Mouse (Mus musculus): ENCODE results near the gene Pnpo. TPM values are rescaled to one million over a fixed set of nuclear protein-coding genes. Genes with fewer than 3 reads are reported as not detected.

Pnpo gene
- polyA plus RNA-seq (2015; fragmentation: Nextera tagmentation; extraction: Ambion mirVana): 21.7 and 22.8 TPM in 2 replicates

DNA sequence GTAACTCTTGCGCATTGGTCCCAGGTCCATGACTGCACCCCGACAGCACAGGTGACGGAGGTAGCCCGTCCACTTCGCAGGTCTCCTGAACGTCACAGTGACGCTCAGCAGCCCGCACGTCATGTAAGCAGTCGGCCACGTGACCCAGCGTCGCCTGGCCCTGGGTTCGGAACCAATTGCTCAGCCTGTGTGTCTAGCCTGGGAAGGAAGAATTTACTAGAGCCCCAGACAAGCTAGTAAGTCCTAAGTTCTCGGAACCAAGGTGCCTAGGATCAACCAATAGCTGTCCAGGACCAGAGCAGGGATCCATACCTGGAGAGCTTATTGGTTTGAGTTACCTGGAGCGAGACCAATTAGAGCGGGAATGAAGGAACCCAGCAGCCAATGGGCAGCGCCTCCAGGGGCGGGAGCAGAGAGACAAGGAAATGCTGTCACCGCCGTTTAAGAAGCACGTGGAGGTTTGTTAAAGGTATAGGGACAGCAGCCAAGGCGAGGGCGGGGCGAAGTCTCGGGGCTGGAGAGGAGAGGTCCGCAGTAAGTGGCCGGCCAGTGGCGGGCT, at the start of gene Pnpo:
Gene Pnpo, minus strand, starts transcription at position 241 of the 559 bp plus-strand sequence.
- WGBS: under 1% methylated on average over 29 of the region's 29 CpGs
- peak within 1 kb of the TSS; percentile 98 for H3K4me2 ChIP-seq (ENCODE audit: low read length)
- H3K4me3 ChIP-seq (replicated peaks; ENCODE audit: low read length): peak within 1 kb of the TSS; percentile 54
- peak within 1 kb of the TSS; percentile 58 for H3K9ac ChIP-seq (replicated peaks; ENCODE audit: low read depth, low read length)
- no peaks in the 10 kb centered on the region for H3K9me3 ChIP-seq (ENCODE audit: control insufficient read depth, low read length)
- H3K27me3 ChIP-seq (replicated peaks; ENCODE audit: control insufficient read depth, insufficient read depth, low read length): no peaks in the 10 kb centered on the region
- H3K4me1 ChIP-seq (replicated peaks; ENCODE audit: control insufficient read depth, insufficient read depth, low read length): peaks cover 20% of the 10 kb centered on the region
- H3K36me3 ChIP-seq (ENCODE audit: control insufficient read depth, insufficient read depth): no peaks in the 10 kb centered on the region
- peak; percentile 99 for ATAC-seq
- no peak within 1 kb of the TSS for H3K27ac ChIP-seq (ENCODE audit: low read length)

DNA sequence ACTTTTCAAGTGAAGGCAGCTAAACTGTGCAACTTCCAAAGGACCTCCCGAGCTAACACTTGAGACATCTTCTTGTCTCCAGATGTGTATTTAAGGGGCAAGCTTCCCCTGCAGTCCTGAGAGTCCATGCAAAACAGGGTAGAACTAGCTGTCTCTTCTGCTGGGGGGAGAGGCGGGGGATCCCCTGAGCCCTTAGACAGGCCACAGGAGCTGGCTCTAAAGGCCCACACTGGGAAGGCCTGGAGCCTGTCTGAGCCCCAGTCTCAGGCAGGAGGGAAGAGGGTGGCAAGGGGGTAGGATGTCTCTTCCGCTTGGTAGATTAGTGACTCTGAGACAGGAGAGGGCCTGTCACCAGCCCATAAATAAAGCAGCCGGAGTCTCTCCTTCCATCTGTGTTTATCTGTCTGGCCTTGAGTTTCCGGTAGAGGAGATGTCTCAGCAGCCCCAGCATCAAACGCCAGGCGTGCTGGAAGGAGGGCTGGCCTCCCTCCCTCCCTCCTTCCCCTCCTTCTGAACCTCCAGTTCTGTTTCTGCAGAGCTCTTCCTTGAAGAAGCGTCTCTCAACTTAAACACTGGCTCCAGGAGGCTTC, 49.0 kb upstream of the Pnpo start:
- no peak overlapping the region for H3K4me2 ChIP-seq (ENCODE audit: low read length)
- 0 out of 2 replicates have a peak, but pooled peaks cover 3% of the 10 kb centered on the region for H3K27me3 ChIP-seq (replicated peaks; ENCODE audit: control insufficient read depth, insufficient read depth, low read length)
- H3K9ac ChIP-seq (replicated peaks; ENCODE audit: low read depth, low read length): no peak overlapping the region
- H3K36me3 ChIP-seq (ENCODE audit: control insufficient read depth, insufficient read depth): no peaks in the 10 kb centered on the region
- H3K9me3 ChIP-seq (ENCODE audit: control insufficient read depth, low read length): no peaks in the 10 kb centered on the region
- no peak for ATAC-seq
- H3K4me3 ChIP-seq (replicated peaks; ENCODE audit: low read length): no peak overlapping the region
- peaks cover 21% of the 10 kb centered on the region for H3K4me1 ChIP-seq (replicated peaks; ENCODE audit: control insufficient read depth, insufficient read depth, low read length)
- no peak overlapping the region for H3K27ac ChIP-seq (ENCODE audit: low read length)
- 56% methylated on average over 8 of the region's 8 CpGs for WGBS

DNA sequence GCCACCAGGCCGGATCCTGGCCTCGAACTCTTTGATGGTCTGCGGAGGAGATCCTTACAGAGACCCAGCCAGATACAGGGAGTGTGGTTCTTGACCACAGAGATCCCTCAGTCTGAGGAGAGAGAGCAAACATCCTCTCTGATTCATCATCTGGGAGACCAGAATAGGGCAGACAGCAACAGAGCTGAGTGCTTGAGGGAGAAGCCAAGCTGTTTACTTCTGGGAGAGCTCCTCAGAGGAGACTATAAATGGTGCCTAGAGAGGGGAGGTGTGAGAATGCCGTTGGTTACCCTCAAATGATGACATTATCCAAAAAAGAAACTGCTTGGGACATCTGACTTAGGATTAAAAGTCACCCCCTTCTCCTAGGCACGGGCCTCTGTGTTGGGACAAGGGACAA, 47.7 kb upstream of the Pnpo start:
- no peak overlapping the region for H3K9ac ChIP-seq (replicated peaks; ENCODE audit: low read depth, low read length)
- 0 out of 2 replicates have a peak, but pooled peaks cover 5% of the 10 kb centered on the region for H3K27me3 ChIP-seq (replicated peaks; ENCODE audit: control insufficient read depth, insufficient read depth, low read length)
- peaks cover 13% of the 10 kb centered on the region for H3K4me1 ChIP-seq (replicated peaks; ENCODE audit: control insufficient read depth, insufficient read depth, low read length)
- WGBS: 76% methylated on average over 5 of the region's 5 CpGs
- H3K4me3 ChIP-seq (replicated peaks; ENCODE audit: low read length): no peak overlapping the region
- no peak overlapping the region for H3K27ac ChIP-seq (ENCODE audit: low read length)
- no peaks in the 10 kb centered on the region for H3K9me3 ChIP-seq (ENCODE audit: control insufficient read depth, low read length)
- H3K4me2 ChIP-seq (ENCODE audit: low read length): no peak overlapping the region
- H3K36me3 ChIP-seq (ENCODE audit: control insufficient read depth, insufficient read depth): no peaks in the 10 kb centered on the region
- no peak for ATAC-seq

DNA sequence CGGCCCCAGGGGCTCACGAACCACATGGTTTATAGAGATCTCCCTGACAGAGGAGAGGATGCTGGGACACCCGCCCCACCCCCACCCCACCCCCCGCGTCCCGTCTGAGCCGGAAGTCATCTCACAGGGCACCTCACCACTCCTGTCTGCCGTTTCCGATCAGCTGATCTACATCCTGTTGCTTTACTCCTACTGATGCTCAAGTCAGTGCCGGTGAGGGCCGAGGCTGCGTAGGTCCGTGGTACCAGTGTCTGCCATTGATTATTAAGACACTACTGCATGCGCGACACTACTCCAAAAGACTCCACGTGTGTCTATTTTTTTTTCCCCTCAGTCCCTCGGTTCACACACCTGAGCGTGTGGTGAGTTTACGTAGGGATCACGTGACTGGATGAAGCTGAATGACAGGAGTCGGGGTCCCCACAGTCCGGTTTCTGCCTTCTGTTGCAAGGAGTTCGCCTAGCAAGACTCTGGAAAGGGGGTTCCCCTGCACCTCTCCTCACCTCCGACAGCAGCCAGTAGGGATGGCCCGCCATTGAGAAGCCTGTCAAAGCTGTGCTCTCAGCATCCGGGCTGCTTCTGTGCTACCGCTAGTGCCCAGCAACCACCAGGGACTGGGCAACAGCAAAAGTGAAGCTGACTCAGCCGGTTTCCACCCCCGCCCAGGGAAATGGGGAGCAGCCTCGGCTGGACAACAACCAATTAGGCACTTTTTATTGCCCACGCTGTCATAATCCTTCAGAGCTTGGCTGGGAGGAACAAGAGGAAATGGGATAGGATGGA, 44.3 kb upstream of the Pnpo start:
- Histone ChIP-seq H3K36me3 (ENCODE audit: control insufficient read depth, insufficient read depth) (no peaks in the 10 kb centered on the region), H3K27ac (ENCODE audit: low read length) (no peak overlapping the region), H3K4me1 (replicated peaks; ENCODE audit: control insufficient read depth, insufficient read depth, low read length) (peaks cover 12% of the 10 kb centered on the region), H3K4me3 (replicated peaks; ENCODE audit: low read length) (peak overlapping the region; percentile 43), H3K27me3 (replicated peaks; ENCODE audit: control insufficient read depth, insufficient read depth, low read length) (peaks cover 11% of the 10 kb centered on the region), H3K4me2 (ENCODE audit: low read length) (peak overlapping the region; percentile 56), H3K9me3 (ENCODE audit: control insufficient read depth, low read length) (no peaks in the 10 kb centered on the region), H3K9ac (replicated peaks; ENCODE audit: low read depth, low read length) (peak overlapping the region; percentile 45)
- ATAC-seq: peak; percentile 71
- 6% methylated on average over 31 of the region's 31 CpGs for WGBS

DNA sequence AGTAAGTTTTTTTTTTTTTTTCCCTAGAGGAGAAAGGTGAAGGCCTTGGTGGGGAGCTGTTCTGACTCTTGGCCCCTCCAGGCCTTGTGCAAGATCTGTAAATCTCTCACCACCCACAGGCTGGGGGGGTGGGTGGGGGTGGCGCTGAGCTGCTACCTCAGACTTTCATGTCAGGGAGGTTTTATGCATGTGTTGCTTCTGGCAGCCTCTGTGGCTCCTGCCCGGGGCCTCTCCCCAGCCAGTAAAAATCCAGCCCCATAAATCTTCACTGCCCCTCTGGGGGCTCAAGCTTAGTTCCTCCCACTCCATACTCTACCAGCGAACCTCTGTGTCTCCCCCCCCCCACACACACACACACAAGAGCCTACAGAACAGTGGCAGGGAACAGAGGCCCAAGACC, 42.7 kb upstream of the Pnpo start:
- 61% methylated on average over 3 of the region's 3 CpGs for WGBS
- Histone ChIP-seq H3K9me3 (ENCODE audit: control insufficient read depth, low read length) (no peaks in the 10 kb centered on the region), H3K4me1 (replicated peaks; ENCODE audit: control insufficient read depth, insufficient read depth, low read length) (peaks cover 15% of the 10 kb centered on the region), H3K4me2 (ENCODE audit: low read length) (no peak overlapping the region), H3K36me3 (ENCODE audit: control insufficient read depth, insufficient read depth) (no peaks in the 10 kb centered on the region), H3K27ac (ENCODE audit: low read length) (no peak overlapping the region), H3K4me3 (replicated peaks; ENCODE audit: low read length) (no peak overlapping the region), H3K27me3 (replicated peaks; ENCODE audit: control insufficient read depth, insufficient read depth, low read length) (peaks cover 11% of the 10 kb centered on the region), H3K9ac (replicated peaks; ENCODE audit: low read depth, low read length) (no peak overlapping the region)
- no peak for ATAC-seq

DNA sequence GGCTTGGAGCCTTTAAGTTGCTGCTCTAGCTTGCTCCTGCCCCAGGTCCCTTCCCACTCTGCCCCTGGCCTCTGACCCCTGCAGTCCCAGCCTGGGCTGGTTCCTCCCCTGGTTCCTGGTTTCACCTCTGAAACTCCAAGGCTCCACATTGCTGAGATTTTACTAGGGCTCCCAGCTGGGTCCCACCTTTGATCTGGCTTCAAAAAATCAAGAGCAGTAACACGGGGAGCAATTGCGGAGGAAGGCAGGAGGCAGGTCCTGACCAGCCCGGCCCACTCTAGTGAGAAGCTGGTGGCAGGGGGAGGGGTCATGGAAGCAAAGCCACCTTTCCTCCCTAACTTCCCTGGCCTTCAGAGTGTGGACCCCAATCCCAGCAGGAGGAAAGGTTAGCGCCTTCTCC, 41.1 kb upstream of the Pnpo start:
- peaks cover 11% of the 10 kb centered on the region for H3K27me3 ChIP-seq (replicated peaks; ENCODE audit: control insufficient read depth, insufficient read depth, low read length)
- H3K27ac ChIP-seq (ENCODE audit: low read length): no peak overlapping the region
- ATAC-seq: no peak

DNA sequence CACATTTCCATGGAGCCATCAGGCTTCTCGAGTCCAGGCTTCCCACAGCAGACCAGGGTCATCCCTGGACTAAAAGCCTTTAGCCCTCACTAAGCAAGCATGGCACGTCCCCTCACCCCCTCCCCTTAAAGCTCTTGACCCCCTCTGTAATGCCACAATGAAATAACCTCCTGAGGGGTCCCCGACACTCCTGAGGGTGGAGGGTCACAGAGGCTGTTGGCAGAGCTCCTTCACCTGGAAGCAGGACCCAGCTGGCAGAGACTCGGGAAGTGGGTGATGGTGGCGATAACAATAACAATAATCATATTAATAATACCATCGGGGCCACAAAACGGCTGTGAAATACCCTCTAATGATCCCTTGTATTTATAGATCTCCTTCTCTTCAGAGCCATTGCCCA, 39.1 kb upstream of the Pnpo start, which contains the start of gene Sp2:
Gene Sp2, minus strand, starts transcription at position 101 of the 400 bp plus-strand sequence.
- Histone ChIP-seq H3K9me3 (ENCODE audit: control insufficient read depth, low read length) (no peaks in the 10 kb centered on the region), H3K4me2 (ENCODE audit: low read length) (peak within 1 kb of the TSS; percentile 34; the same call in 1 of the 2 replicates), H3K9ac (replicated peaks; ENCODE audit: low read depth, low read length) (no peak within 1 kb of the TSS), H3K4me1 (replicated peaks; ENCODE audit: control insufficient read depth, insufficient read depth, low read length) (peaks cover 14% of the 10 kb centered on the region), H3K4me3 (replicated peaks; ENCODE audit: low read length) (no peak within 1 kb of the TSS), H3K27me3 (replicated peaks; ENCODE audit: control insufficient read depth, insufficient read depth, low read length) (peaks cover 9% of the 10 kb centered on the region), H3K27ac (ENCODE audit: low read length) (no peak within 1 kb of the TSS), H3K36me3 (ENCODE audit: control insufficient read depth, insufficient read depth) (no peaks in the 10 kb centered on the region)
- no peak for ATAC-seq
- WGBS: 74% methylated on average over 7 of the region's 7 CpGs

More for the DNA sequence above, 41.1 kb upstream of the Pnpo start:
- no peaks in the 10 kb centered on the region for H3K9me3 ChIP-seq (ENCODE audit: control insufficient read depth, low read length)
- 22% methylated on average over 4 of the region's 4 CpGs for WGBS
- H3K4me2 ChIP-seq (ENCODE audit: low read length): no peak overlapping the region
- no peak overlapping the region for H3K9ac ChIP-seq (replicated peaks; ENCODE audit: low read depth, low read length)
- H3K4me3 ChIP-seq (replicated peaks; ENCODE audit: low read length): no peak overlapping the region
- peaks cover 15% of the 10 kb centered on the region for H3K4me1 ChIP-seq (replicated peaks; ENCODE audit: control insufficient read depth, insufficient read depth, low read length)
- no peaks in the 10 kb centered on the region for H3K36me3 ChIP-seq (ENCODE audit: control insufficient read depth, insufficient read depth)

DNA sequence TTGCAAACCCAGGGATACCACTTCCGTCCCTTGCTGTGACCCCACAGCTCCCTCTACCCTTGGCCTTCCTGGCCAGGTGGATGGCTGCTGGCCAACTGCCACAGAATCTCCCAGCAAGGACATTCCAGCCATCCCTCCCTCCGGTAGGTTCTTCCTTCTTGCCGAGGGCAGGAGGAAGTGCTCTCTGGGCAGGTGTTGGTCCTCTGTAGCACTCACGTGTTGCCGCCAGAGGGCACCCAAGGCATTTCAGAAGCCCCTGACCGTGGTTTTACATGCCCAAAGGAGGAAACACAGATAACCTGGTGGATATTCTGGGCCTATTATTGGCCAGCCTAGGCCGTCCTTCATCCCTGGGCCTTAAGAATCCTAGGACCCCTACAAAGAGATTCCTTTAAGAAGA, 38.6 kb upstream of the Pnpo start:
- Histone ChIP-seq H3K27me3 (replicated peaks; ENCODE audit: control insufficient read depth, insufficient read depth, low read length) (peaks cover 7% of the 10 kb centered on the region), H3K9ac (replicated peaks; ENCODE audit: low read depth, low read length) (no peak overlapping the region), H3K9me3 (ENCODE audit: control insufficient read depth, low read length) (no peaks in the 10 kb centered on the region), H3K36me3 (ENCODE audit: control insufficient read depth, insufficient read depth) (no peaks in the 10 kb centered on the region), H3K27ac (ENCODE audit: low read length) (no peak overlapping the region), H3K4me1 (replicated peaks; ENCODE audit: control insufficient read depth, insufficient read depth, low read length) (peaks cover 10% of the 10 kb centered on the region), H3K4me2 (ENCODE audit: low read length) (peak overlapping the region; percentile 34; the same call in 1 of the 2 replicates), H3K4me3 (replicated peaks; ENCODE audit: low read length) (no peak overlapping the region)
- ATAC-seq: no peak
- 3% methylated on average over 7 of the region's 7 CpGs for WGBS

DNA sequence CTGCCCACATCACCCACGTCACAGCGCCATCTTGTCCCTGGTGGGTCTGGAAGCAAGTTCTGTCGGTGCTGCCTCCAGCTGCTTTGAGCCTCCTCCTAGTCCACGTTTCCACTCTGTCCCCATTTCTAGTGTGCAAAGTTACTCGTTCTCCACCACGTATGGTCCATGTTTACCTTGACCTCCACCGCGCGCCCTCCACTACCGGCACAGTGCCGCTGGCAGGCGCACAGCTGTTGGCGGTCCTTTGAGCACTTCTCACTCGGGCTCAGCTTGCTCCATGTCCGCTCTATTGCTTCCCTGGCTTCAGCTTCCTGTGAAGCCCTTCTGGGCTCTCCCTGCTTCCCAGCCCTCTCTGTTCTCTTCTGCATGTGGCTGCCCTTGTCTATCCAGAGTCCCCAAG, 37.7 kb upstream of the Pnpo start:
- 82% methylated on average over 15 of the region's 15 CpGs for WGBS
- ATAC-seq: no peak
- peaks cover 7% of the 10 kb centered on the region for H3K27me3 ChIP-seq (replicated peaks; ENCODE audit: control insufficient read depth, insufficient read depth, low read length)
- no peak overlapping the region for H3K4me3 ChIP-seq (replicated peaks; ENCODE audit: low read length)
- no peak overlapping the region for H3K4me2 ChIP-seq (ENCODE audit: low read length)
- peaks cover 13% of the 10 kb centered on the region for H3K4me1 ChIP-seq (replicated peaks; ENCODE audit: control insufficient read depth, insufficient read depth, low read length)
- H3K9me3 ChIP-seq (ENCODE audit: control insufficient read depth, low read length): no peaks in the 10 kb centered on the region
- H3K27ac ChIP-seq (ENCODE audit: low read length): no peak overlapping the region
- no peak overlapping the region for H3K9ac ChIP-seq (replicated peaks; ENCODE audit: low read depth, low read length)
- no peaks in the 10 kb centered on the region for H3K36me3 ChIP-seq (ENCODE audit: control insufficient read depth, insufficient read depth)

Measured in forebrain, embryonic 16.5 days (tissue).